Mouse (Mus musculus): Measurements from ENCODE around the gene Arhgef28. TPM values are rescaled to one million over a fixed set of nuclear protein-coding genes. Genes with fewer than 3 reads are reported as not detected.
A peak's percentile ranks its signal among the peaks of the same experiment; 100 is the strongest.

The Arhgef28 gene
- polyA plus RNA-seq, 1 experiment from 2014 or later, result 19.9 TPM

DNA sequence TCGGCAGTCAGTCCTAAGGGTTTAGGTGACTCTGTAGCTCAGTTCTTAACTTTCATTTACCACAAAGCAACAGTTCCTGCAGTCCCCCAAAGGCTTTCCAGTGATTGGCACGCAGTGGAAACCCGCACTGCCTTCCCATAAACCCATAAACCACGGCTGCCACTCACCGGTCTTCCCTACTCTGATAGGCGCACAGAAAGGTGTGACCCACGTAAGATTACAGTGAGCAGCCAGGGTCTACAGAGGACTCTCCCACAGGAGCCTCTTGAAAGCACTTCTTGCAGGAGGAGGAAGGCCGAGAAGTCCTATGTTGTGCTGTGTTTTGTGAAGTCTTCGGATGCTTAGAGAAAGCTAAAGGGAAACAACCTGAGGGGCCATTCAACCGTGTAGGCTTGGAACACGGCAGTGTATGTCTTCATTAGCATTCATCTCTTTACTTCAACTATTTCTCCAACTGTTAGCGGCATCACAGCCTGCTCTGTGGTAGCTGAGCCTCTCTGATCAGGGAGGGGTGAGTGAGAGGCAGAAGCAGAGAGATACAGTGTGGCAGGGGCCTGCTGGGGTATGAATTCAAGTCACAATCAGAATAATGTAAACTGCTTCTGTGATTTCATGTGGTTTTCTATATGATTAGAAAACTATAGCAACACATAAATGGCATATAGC, 189.2 kb downstream of the Arhgef28 start:
- peaks cover 24% of the 10 kb centered on the region for H3K4me1 ChIP-seq (replicated peaks)
- no peaks in the 10 kb centered on the region for H3K9me3 ChIP-seq
- H3K4me2 ChIP-seq, result peak overlapping the region; percentile 84
- WGBS, result 10% methylated on average over 12 of the region's 12 CpGs
- 0 out of 2 replicates have a peak, but pooled peaks cover 5% of the 10 kb centered on the region for H3K27me3 ChIP-seq
- peak overlapping the region; percentile 80 for H3K27ac ChIP-seq (replicated peaks)
- H3K9ac ChIP-seq, result peak overlapping the region; percentile 77
- ATAC-seq (ENCODE audit: low read depth), result peak; percentile 71
- peak overlapping the region; percentile 45 for H3K4me3 ChIP-seq
- no peaks in the 10 kb centered on the region for H3K36me3 ChIP-seq

DNA sequence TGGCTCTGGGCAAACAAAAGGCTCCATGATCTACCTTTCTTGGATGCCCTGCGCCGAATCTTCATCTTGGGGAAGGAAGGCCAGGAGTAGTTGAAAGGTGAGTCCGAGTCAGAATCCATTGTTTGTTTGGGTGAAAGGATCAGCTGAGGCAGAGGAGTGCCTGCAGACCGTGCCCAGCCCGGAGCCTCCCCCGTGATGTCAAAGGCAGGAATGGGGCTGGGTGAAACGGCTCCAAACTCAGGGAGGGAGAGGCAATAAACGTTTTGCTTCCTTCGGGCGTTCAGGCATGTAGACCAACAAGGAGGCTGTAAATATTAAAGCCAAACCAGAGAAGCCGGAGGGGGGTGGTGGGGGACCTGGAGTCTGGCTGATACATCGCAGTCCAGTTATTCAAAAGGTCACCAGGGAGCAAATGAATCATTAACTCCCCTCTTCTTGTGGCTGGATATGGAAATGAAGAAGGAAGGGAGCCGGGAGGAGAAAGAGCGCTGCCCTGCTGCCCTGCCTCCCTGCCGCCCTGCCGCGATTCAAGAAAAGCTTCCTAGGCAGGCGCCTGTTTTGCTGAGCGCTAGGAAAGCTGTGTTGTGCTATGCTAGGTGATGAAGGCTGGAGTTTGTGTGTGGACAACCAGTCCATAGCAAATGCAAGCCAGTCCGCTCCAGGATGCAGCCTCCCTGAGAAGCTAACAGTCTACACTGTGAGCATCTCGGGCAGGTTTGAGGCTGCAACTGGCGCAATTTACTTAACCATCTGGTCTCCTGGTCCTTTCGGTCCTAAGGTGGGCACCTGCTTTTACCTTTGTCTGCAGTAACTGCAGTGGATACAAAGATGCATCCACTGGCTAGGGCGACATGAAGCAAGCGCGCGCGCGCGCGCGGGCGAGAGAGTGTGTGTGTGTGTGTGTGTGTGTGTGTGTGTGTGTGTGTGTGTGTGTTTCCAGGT, 190.0 kb downstream of the Arhgef28 start:
- peaks cover 24% of the 10 kb centered on the region for H3K4me1 ChIP-seq (replicated peaks)
- peak; percentile 73 for ATAC-seq (ENCODE audit: low read depth)
- 8% methylated on average over 33 of the region's 33 CpGs for WGBS
- H3K4me2 ChIP-seq, result peak overlapping the region; percentile 84
- H3K36me3 ChIP-seq, result no peaks in the 10 kb centered on the region
- 0 out of 2 replicates have a peak, but pooled peaks cover 5% of the 10 kb centered on the region for H3K27me3 ChIP-seq
- H3K9me3 ChIP-seq, result no peaks in the 10 kb centered on the region
- peak overlapping the region; percentile 80 for H3K27ac ChIP-seq (replicated peaks)
- H3K4me3 ChIP-seq, result peak overlapping the region; percentile 45
- H3K9ac ChIP-seq, result peak overlapping the region; percentile 77

DNA sequence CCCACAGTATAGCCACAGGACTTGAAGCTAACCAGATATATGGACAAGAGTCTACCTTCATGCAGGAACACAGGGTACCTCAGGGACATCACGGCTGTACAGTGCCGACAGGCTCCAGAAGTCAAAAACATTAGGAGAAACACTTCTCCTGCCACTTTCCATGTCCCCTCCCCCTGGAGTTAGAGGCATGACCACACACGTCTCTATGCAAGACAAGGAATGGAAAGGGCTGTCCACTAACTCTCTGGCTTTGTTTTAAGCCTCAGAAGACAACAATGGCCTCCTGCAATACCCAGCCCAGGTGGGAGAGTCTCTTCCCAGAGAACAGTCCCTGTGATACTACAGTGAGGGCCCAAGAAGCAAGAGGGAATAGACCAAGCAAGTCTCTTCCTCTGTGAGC, 191.3 kb downstream of the Arhgef28 start:
- H3K36me3 ChIP-seq, result no peaks in the 10 kb centered on the region
- no peak overlapping the region for H3K27ac ChIP-seq (replicated peaks)
- H3K9me3 ChIP-seq, result no peaks in the 10 kb centered on the region
- no peak overlapping the region for H3K9ac ChIP-seq
- peak overlapping the region; percentile 84 for H3K4me2 ChIP-seq
- 57% methylated on average over 3 of the region's 3 CpGs for WGBS
- H3K27me3 ChIP-seq, result 0 out of 2 replicates have a peak, but pooled peaks cover 5% of the 10 kb centered on the region
- peak overlapping the region; percentile 45; the same call in 1 of the 2 replicates for H3K4me3 ChIP-seq
- peaks cover 24% of the 10 kb centered on the region for H3K4me1 ChIP-seq (replicated peaks)
- ATAC-seq (ENCODE audit: low read depth), result no peak

DNA sequence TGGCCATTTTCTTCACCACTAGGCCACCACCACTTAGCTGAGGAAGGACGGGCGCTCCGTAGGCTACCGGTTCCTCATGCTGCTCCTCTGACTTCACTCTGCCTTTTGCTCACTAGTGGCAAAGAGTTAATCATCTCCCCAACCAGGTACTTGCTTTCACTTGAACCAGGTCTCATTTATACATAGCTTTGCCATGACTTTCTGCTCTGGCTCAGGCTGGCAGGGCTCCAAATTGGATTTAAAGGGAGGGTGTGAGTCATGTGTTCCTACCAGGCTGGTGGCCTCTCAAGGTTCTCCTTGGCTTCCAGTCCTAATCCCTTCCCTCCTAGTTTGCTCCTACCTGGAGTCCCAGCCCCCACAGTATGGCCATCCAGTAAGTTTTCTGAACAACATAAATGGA, 192.5 kb downstream of the Arhgef28 start:
- H3K36me3 ChIP-seq, result no peaks in the 10 kb centered on the region
- no peak overlapping the region for H3K27ac ChIP-seq (replicated peaks)
- WGBS, result 100% methylated on average over 4 of the region's 4 CpGs
- H3K4me2 ChIP-seq, result no peak overlapping the region
- no peak overlapping the region for H3K4me3 ChIP-seq
- H3K4me1 ChIP-seq (replicated peaks), result peaks cover 24% of the 10 kb centered on the region
- H3K9ac ChIP-seq, result no peak overlapping the region
- no peaks in the 10 kb centered on the region for H3K9me3 ChIP-seq
- 0 out of 2 replicates have a peak, but pooled peaks cover 5% of the 10 kb centered on the region for H3K27me3 ChIP-seq
- no peak for ATAC-seq (ENCODE audit: low read depth)

DNA sequence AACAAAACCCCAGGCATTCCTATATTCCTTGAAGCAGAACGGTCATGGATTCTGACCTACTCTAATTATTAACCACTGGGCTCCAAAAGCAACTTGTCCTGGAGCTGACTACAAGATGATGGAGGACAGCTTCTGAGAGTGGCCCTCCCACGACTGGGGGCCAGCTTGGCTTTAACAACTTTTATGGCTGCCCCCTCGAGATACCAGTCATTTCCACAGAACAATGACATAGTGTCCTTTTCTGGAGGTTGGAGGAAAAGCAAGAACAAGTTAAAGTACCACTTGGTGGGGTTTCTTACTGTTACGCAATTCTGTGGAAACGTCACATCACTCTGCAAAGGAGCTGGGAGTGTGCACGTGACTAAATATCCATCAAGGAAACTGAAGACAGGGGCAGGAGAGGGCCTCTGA, 194.3 kb downstream of the Arhgef28 start:
- ATAC-seq (ENCODE audit: low read depth), result no peak
- Histone ChIP-seq H3K4me3 (no peak overlapping the region), H3K36me3 (no peaks in the 10 kb centered on the region), H3K4me1 (replicated peaks) (peaks cover 20% of the 10 kb centered on the region), H3K27ac (replicated peaks) (no peak overlapping the region), H3K9me3 (no peaks in the 10 kb centered on the region), H3K9ac (no peak overlapping the region), H3K27me3 (0 out of 2 replicates have a peak, but pooled peaks cover 5% of the 10 kb centered on the region), H3K4me2 (no peak overlapping the region)
- 39% methylated on average over 6 of the region's 6 CpGs for WGBS

DNA sequence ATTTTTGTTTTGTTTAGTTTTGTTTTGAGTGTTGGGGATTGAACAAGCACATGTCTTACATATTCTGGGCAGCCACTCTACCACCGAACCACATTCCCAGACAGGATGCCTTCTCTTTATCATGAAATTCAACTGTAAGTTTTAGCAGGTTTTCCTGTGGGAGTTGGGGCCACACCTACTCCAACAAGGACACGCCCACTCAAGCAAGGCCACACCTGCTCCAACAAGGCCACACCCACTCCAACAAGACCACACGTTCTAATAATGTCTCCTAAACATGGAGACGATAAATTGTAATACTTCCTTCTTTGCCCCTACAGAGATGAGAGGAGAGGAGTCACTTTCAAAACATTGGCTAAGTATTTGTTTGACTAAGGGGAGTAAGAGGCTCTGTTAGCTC, 197.2 kb downstream of the Arhgef28 start:
- no peaks in the 10 kb centered on the region for H3K9me3 ChIP-seq
- ATAC-seq (ENCODE audit: low read depth), result no peak
- H3K4me3 ChIP-seq, result no peak overlapping the region
- H3K27me3 ChIP-seq, result no peaks in the 10 kb centered on the region
- no peak overlapping the region for H3K9ac ChIP-seq
- H3K4me2 ChIP-seq, result no peak overlapping the region
- H3K36me3 ChIP-seq, result no peaks in the 10 kb centered on the region
- WGBS, result 85% methylated on average over 4 of the region's 4 CpGs
- H3K27ac ChIP-seq (replicated peaks), result no peak overlapping the region
- H3K4me1 ChIP-seq (replicated peaks), result no peaks in the 10 kb centered on the region

DNA sequence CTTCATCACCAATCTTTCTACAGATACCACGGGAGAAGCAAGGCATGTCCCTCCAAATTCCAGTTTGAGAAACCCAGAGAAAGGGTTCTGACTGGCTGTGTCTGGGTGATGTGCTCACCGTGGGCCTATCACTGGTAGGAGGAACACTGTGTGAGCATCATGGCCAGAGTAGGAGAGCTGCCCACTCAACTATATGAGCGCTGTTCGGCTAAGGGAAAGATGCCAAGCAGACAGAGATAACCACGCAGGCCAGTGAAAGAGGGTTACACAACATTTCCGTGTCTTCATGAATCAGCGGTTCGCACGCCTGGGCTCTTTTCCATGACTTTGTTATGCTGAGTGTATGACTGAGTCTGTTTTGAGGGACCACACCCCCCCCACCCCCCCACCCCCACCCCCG, 197.7 kb downstream of the Arhgef28 start:
- no peak for ATAC-seq (ENCODE audit: low read depth)
- WGBS, result 95% methylated on average over 10 of the region's 10 CpGs

DNA sequence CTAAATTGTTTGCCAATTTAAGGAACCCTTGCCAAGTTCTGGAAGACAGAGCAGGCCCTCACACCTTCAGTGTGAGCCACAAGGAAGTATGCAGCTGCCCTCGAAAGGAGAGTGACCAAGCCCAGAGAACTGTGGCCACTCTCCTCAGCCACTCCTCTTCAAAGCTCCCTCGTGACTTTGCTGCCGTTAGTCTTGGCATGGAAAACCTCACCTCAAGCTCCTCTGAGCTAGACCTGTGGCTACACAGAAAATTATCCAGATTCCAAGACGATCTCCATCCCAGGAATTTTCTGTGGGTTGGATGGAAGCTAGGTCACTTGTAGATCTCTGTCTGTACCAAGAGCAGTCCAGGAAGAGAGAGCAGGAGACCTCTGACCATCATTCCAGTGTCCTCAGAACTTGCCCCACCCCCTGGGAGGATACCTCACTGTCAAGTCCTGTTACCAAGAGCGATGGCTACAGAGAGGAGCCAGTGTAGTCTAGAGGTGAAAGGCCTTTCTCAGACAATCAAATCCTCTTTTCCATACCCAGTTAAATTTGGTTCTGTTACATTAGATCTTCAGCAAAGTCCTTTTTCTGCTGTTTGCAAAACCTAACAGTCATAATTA, 200.5 kb downstream of the Arhgef28 start:
- Histone ChIP-seq H3K4me3 (no peak overlapping the region), H3K9ac (no peak overlapping the region), H3K4me2 (no peak overlapping the region), H3K27me3 (no peaks in the 10 kb centered on the region), H3K36me3 (no peaks in the 10 kb centered on the region), H3K9me3 (no peaks in the 10 kb centered on the region), H3K4me1 (replicated peaks) (no peaks in the 10 kb centered on the region), H3K27ac (replicated peaks) (0 out of 2 replicates have a peak overlapping the region, but pooled peaks have one; percentile 18)
- ATAC-seq (ENCODE audit: low read depth), result no peak
- 83% methylated on average over 5 of the region's 5 CpGs for WGBS

More for the DNA sequence above, 197.7 kb downstream of the Arhgef28 start:
- Histone ChIP-seq H3K9me3 (no peaks in the 10 kb centered on the region), H3K27ac (replicated peaks) (no peak overlapping the region), H3K4me3 (no peak overlapping the region), H3K4me1 (replicated peaks) (no peaks in the 10 kb centered on the region), H3K9ac (no peak overlapping the region), H3K27me3 (no peaks in the 10 kb centered on the region), H3K36me3 (no peaks in the 10 kb centered on the region), H3K4me2 (no peak overlapping the region)

DNA sequence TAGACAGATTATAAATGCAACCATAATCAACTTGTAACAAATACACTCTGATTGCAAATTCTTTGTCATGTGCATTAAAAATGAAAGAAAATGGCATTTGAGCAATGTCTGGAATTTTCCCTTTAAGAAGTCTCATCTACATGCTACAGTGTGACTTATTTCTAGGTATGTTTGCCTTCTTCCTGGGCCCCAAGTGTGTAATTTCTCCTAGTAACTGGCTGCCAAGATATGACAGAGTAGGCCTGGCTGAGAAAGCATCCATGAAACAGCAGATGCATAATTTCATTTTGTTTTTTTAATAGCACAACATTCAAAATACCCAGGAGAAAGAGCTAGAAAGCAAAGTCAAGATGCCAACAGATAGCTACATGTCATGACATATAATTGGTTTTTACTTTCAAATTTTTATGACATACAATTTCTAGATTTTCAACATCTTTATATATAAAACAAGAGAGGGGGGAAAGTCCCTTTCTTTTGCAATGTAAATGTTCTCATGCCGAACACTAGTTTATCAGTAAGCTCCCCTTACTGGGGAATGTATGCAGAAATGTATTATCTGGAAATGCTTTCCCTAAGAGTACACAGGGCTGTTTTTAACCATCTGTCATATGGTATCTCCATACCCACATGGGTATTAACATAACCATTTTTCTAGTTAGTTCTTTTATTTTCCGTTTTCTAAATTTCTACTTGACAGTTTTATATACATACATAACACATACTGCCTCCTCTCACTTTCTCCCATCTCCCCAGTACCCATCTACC, 201.4 kb downstream of the Arhgef28 start:
- no peak overlapping the region for H3K4me2 ChIP-seq
- H3K4me1 ChIP-seq (replicated peaks), result no peaks in the 10 kb centered on the region
- H3K27ac ChIP-seq (replicated peaks), result 0 out of 2 replicates have a peak overlapping the region, but pooled peaks have one; percentile 18
- H3K9ac ChIP-seq, result no peak overlapping the region
- ATAC-seq (ENCODE audit: low read depth), result no peak
- no peaks in the 10 kb centered on the region for H3K36me3 ChIP-seq
- H3K9me3 ChIP-seq, result no peaks in the 10 kb centered on the region
- no peaks in the 10 kb centered on the region for H3K27me3 ChIP-seq
- H3K4me3 ChIP-seq, result no peak overlapping the region
- WGBS, result 77% methylated on average over 2 of the region's 2 CpGs

DNA sequence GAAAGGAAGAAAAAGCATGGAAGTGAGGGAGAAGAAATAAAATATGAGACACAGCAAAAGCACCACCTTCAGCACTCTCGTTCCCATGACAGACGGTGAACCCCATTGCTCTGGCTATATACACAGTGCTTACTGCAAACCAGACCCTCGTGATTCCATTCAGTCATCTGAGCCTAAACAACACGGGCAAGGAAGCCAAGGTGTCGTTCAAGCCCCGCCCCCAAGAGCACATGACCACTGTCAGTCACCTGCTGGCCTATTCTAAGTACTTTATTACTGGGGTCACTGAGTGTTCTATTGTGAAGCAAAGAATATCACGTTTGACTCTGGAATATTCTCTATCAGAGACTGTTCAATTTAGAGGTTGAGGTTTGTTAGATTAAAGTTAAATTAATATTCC, 202.5 kb downstream of the Arhgef28 start:
- H3K27me3 ChIP-seq, result no peaks in the 10 kb centered on the region
- no peak overlapping the region for H3K4me2 ChIP-seq
- no peak overlapping the region for H3K9ac ChIP-seq
- WGBS, result 42% methylated on average over 7 of the region's 7 CpGs
- no peak overlapping the region for H3K4me3 ChIP-seq
- no peak for ATAC-seq (ENCODE audit: low read depth)
- H3K9me3 ChIP-seq, result no peaks in the 10 kb centered on the region
- peaks cover 6% of the 10 kb centered on the region for H3K4me1 ChIP-seq (replicated peaks)
- no peak overlapping the region for H3K27ac ChIP-seq (replicated peaks)
- no peaks in the 10 kb centered on the region for H3K36me3 ChIP-seq

DNA sequence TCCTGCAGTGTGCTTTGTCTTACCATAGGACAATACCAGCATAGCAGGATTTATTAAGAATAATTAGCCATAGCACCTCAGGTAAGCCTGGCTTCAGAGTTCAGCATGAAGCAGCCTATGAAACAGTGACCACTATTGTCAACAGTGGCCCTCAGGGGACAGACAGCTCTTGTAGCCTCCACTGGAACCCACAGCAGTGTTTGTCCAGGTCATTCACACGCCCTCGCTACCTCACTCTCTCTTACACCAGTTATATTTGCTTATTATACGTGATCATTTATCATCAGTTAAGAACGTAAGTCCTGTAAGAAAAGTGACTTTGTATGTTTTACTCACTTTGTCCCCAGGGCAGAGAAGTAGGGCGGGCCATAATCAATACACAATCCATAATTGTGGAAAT, 203.6 kb downstream of the Arhgef28 start:
- Histone ChIP-seq H3K36me3 (no peaks in the 10 kb centered on the region), H3K9me3 (no peaks in the 10 kb centered on the region), H3K4me3 (no peak overlapping the region), H3K4me2 (no peak overlapping the region), H3K27me3 (no peaks in the 10 kb centered on the region), H3K4me1 (replicated peaks) (peaks cover 9% of the 10 kb centered on the region), H3K9ac (no peak overlapping the region), H3K27ac (replicated peaks) (no peak overlapping the region)
- WGBS, result 88% methylated on average over 5 of the region's 5 CpGs
- ATAC-seq (ENCODE audit: low read depth), result no peak
